Mouse (Mus musculus): Measurements from ENCODE around the gene Apeh.

- TF ChIP-seq POLR2A (IDR thresholded peaks at IDR 0.05; ENCODE audit: extremely low read depth, insufficient read depth, low read length) (no peak), CTCF (IDR thresholded peaks at IDR 0.05; ENCODE audit: low read depth, low read length) (no peak)
These were observed 11.4 kb downstream of the Apeh start, which contains the start of gene Rnf123 for GRCm38 (mm10) chr9:108082988-108083431.
